Mouse (Mus musculus): Measurements from ENCODE around the gene Ankrd26. TPM values are rescaled to one million over a fixed set of nuclear protein-coding genes. Genes with fewer than 3 reads are reported as not detected.
A peak's percentile ranks its signal among the peaks of the same experiment; 100 is the strongest.
"Not testable (repeated sequence)": the region's sequence is repeated elsewhere in the genome, so short reads cannot be mapped to it uniquely, and the experiment has no call there.

Ankrd26 gene
- polyA plus RNA-seq (2016; fragmentation: Nextera tagmentation; extraction: Ambion mirVana) = 16.9 and 17.1 TPM in 2 replicates

DNA sequence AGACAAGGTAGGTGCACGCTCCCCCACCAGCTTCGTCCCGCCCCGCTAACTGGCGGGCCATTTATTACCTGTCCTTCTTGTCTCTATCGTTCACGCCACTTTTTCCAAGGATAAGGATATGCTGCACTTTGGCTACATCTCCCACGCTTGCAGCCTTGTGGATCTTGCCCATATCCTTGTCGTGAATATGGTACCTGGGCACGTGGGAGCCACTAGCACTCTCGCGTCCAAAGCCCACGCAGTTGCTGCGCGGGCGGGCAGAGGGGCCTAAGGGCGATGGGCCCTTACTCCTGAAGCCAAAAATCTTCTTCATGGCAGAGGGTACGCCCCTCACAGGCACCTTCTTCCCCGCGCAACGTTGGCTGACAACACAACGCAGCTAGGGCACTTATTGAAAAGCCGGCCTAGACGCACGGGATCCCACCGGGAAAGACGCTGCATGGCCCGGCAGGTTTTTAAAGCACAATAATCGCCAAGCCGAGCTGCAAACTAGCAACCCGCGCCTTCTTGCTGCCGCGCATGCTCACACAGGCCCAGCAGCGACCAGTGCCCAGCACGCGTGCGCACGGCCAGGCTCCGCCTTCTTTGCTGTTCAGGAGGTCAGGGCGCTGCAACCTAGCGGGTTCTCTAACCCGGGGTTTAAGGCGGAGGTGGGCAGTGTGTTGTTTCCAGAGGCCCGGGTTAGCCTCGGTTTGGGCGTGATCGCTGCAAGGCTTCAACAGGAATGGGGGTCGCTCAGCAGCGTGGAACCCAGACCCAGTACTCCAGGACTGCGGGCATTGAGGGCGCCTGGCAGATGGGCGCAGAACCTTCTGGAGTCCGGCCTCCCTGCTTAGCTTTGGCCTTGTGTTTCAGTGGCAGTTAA is at the start of gene Ankrd26:
Gene Ankrd26, minus strand, starts transcription at position 482 of the 865 bp plus-strand sequence.
- H3K9ac ChIP-seq = peak within 1 kb of the TSS; percentile 77
- 6% methylated on average over 54 of the region's 54 CpGs for WGBS
- peak within 1 kb of the TSS; percentile 78 for H3K27ac ChIP-seq
- no peaks in the 10 kb centered on the region for H3K9me3 ChIP-seq
- H3K4me3 ChIP-seq = peak within 1 kb of the TSS; percentile 59
- peaks cover 19% of the 10 kb centered on the region for H3K36me3 ChIP-seq
- 0 out of 2 replicates have a peak, but pooled peaks cover 14% of the 10 kb centered on the region for H3K4me1 ChIP-seq
- peak; percentile 95 for ATAC-seq (ENCODE audit: insufficient number of reproducible peaks, insufficient read depth, low FRiP score, low TSS enrichment)
- H3K27me3 ChIP-seq = no peaks in the 10 kb centered on the region
- peak within 1 kb of the TSS; percentile 74 for H3K4me2 ChIP-seq (replicated peaks)

DNA sequence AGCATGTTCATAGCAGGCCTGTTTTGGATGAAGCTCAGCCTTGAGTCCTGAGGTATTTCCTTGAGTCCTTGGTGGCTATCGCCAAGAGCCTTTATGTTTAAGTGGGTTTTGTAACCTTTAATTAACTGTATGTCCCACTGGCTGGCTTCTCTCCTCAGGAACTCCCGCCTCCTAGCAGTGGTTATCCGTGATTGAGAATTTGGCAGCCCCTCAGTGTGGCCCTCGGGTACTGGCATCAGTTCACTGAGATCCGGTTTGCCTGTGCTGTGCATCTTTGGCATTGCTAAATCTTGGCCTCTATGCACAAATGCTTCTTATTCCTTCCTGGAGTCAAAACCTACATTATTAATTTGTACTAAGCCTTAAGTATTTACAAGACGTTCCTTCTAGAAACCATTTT is 46.9 kb upstream of the Ankrd26 start:
- H3K9me3 ChIP-seq = no peaks in the 10 kb centered on the region
- ATAC-seq (ENCODE audit: insufficient number of reproducible peaks, insufficient read depth, low FRiP score, low TSS enrichment) = no peak
- no peak overlapping the region for H3K9ac ChIP-seq
- H3K4me2 ChIP-seq (replicated peaks) = no peak overlapping the region
- peaks cover 22% of the 10 kb centered on the region; the same call in 1 of the 2 replicates for H3K36me3 ChIP-seq
- no peak overlapping the region for H3K27ac ChIP-seq
- no peak overlapping the region for H3K4me3 ChIP-seq
- 92% methylated on average over 6 of the region's 6 CpGs for WGBS
- no peaks in the 10 kb centered on the region for H3K27me3 ChIP-seq
- no peaks in the 10 kb centered on the region for H3K4me1 ChIP-seq

- Histone ChIP-seq H3K4me2 (replicated peaks) (no peak overlapping the region), H3K36me3 (peaks cover 29% of the 10 kb centered on the region; the same call in 1 of the 2 replicates), H3K4me3 (no peak overlapping the region), H3K4me1 (no peaks in the 10 kb centered on the region), H3K27ac (no peak overlapping the region), H3K9ac (no peak overlapping the region), H3K27me3 (no peaks in the 10 kb centered on the region), H3K9me3 (no peaks in the 10 kb centered on the region)
- ATAC-seq (ENCODE audit: insufficient number of reproducible peaks, insufficient read depth, low FRiP score, low TSS enrichment) = no peak
- WGBS = 62% methylated on average over 7 of the region's 7 CpGs
Measured at GRCm38 (mm10) chr6:118605974-118606373, 43.9 kb upstream of the Ankrd26 start.

- no peak overlapping the region for H3K4me2 ChIP-seq (replicated peaks)
- H3K9ac ChIP-seq = no peak overlapping the region
- 89% methylated on average over 7 of the region's 7 CpGs for WGBS
- no peaks in the 10 kb centered on the region for H3K9me3 ChIP-seq
- no peak overlapping the region for H3K4me3 ChIP-seq
- no peak overlapping the region for H3K27ac ChIP-seq
- ATAC-seq (ENCODE audit: insufficient number of reproducible peaks, insufficient read depth, low FRiP score, low TSS enrichment) = no peak
- no peaks in the 10 kb centered on the region for H3K27me3 ChIP-seq
- no peaks in the 10 kb centered on the region for H3K4me1 ChIP-seq
- peaks cover 30% of the 10 kb centered on the region; the same call in 1 of the 2 replicates for H3K36me3 ChIP-seq
Measured at GRCm38 (mm10) chr6:118603825-118604224, 41.8 kb upstream of the Ankrd26 start.

GRCm38 (mm10) chr6:118595681-118596055 is 33.6 kb upstream of the Ankrd26 start:
- H3K27me3 ChIP-seq = peaks cover 25% of the 10 kb centered on the region
- WGBS = 73% methylated on average over 9 of the region's 9 CpGs
- H3K27ac ChIP-seq = no peak overlapping the region
- H3K4me3 ChIP-seq = no peak overlapping the region
- H3K9me3 ChIP-seq = no peaks in the 10 kb centered on the region
- H3K4me2 ChIP-seq (replicated peaks) = no peak overlapping the region
- no peak for ATAC-seq (ENCODE audit: insufficient number of reproducible peaks, insufficient read depth, low FRiP score, low TSS enrichment)
- H3K9ac ChIP-seq = no peak overlapping the region
- H3K4me1 ChIP-seq = peaks cover 9% of the 10 kb centered on the region
- H3K36me3 ChIP-seq = peaks cover 16% of the 10 kb centered on the region; the same call in 1 of the 2 replicates

GRCm38 (mm10) chr6:118594833-118595680 is 33.0 kb upstream of the Ankrd26 start:
- H3K27ac ChIP-seq = no peak overlapping the region
- peaks cover 9% of the 10 kb centered on the region for H3K4me1 ChIP-seq
- WGBS = 87% methylated on average over 10 of the region's 10 CpGs
- peaks cover 25% of the 10 kb centered on the region for H3K27me3 ChIP-seq
- H3K9me3 ChIP-seq = no peaks in the 10 kb centered on the region
- H3K4me3 ChIP-seq = no peak overlapping the region
- no peak overlapping the region for H3K4me2 ChIP-seq (replicated peaks)
- no peak overlapping the region for H3K9ac ChIP-seq
- peaks cover 16% of the 10 kb centered on the region; the same call in 1 of the 2 replicates for H3K36me3 ChIP-seq
- no peak for ATAC-seq (ENCODE audit: insufficient number of reproducible peaks, insufficient read depth, low FRiP score, low TSS enrichment)

- no peaks in the 10 kb centered on the region for H3K9me3 ChIP-seq
- no peak overlapping the region for H3K27ac ChIP-seq
- H3K4me1 ChIP-seq = peaks cover 9% of the 10 kb centered on the region
- peaks cover 16% of the 10 kb centered on the region; the same call in 1 of the 2 replicates for H3K36me3 ChIP-seq
- WGBS = 33% methylated on average over 10 of the region's 10 CpGs
- peak overlapping the region; percentile 35 for H3K4me3 ChIP-seq
- ATAC-seq (ENCODE audit: insufficient number of reproducible peaks, insufficient read depth, low FRiP score, low TSS enrichment) = no peak
- H3K9ac ChIP-seq = no peak overlapping the region
- H3K27me3 ChIP-seq = peaks cover 25% of the 10 kb centered on the region
- peak overlapping the region; percentile 65 for H3K4me2 ChIP-seq (replicated peaks)
Measured at GRCm38 (mm10) chr6:118594070-118594469, 32.0 kb upstream of the Ankrd26 start.

DNA sequence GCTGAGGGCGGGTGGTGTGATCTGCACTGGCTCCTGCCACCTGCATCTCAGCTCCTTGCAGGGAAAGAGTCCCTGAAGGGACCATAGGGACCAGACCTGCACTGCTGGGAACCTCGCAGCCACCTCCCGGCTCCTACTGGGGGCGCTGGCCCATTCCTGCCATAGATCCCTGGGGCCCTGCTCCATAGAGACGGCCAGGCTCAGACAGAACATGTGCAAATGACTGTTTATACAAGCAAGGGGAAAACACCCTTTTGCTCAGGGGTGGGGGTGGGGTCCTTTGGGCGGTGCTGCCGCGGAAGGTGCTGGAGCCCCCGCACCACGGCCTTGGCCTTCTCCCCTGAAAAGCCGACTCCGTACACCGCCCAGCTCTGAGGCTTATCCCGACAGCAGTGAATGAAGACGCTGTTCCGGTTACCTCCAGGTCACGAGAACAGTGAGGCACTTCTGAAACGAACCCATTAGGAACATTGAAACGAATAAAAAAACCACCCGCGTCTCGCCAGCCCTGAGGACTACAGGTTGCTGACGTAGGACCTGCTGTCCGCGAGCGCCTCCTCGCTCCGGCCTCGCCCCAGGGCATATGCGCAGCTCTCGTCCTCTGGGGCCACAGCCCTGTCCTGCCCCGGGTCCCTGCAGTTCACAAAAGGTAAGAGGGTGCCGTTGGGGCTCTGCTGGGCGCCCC is 31.5 kb upstream of the Ankrd26 start:
- no peaks in the 10 kb centered on the region for H3K9me3 ChIP-seq
- no peak overlapping the region for H3K9ac ChIP-seq
- no peak overlapping the region for H3K27ac ChIP-seq
- H3K4me1 ChIP-seq = peaks cover 9% of the 10 kb centered on the region
- H3K4me3 ChIP-seq = peak overlapping the region; percentile 35
- 2% methylated on average over 34 of the region's 34 CpGs for WGBS
- peak overlapping the region; percentile 65 for H3K4me2 ChIP-seq (replicated peaks)
- peaks cover 25% of the 10 kb centered on the region for H3K27me3 ChIP-seq
- peaks cover 16% of the 10 kb centered on the region; the same call in 1 of the 2 replicates for H3K36me3 ChIP-seq
- peak; percentile 36; the same call in 1 of the 2 replicates for ATAC-seq (ENCODE audit: insufficient number of reproducible peaks, insufficient read depth, low FRiP score, low TSS enrichment)

GRCm38 (mm10) chr6:118592662-118593376 is 30.8 kb upstream of the Ankrd26 start:
- H3K27ac ChIP-seq = no peak overlapping the region
- no peaks in the 10 kb centered on the region for H3K9me3 ChIP-seq
- H3K9ac ChIP-seq = no peak overlapping the region
- peaks cover 9% of the 10 kb centered on the region for H3K4me1 ChIP-seq
- H3K4me3 ChIP-seq = peak overlapping the region; percentile 35; the same call in 1 of the 2 replicates
- WGBS = 25% methylated on average over 21 of the region's 21 CpGs
- peaks cover 12% of the 10 kb centered on the region; the same call in 1 of the 2 replicates for H3K36me3 ChIP-seq
- peak overlapping the region; percentile 65 for H3K4me2 ChIP-seq (replicated peaks)
- peaks cover 25% of the 10 kb centered on the region for H3K27me3 ChIP-seq
- no peak for ATAC-seq (ENCODE audit: insufficient number of reproducible peaks, insufficient read depth, low FRiP score, low TSS enrichment)

- H3K36me3 ChIP-seq; H3K27me3 ChIP-seq; ATAC-seq (ENCODE audit: insufficient number of reproducible peaks, insufficient read depth, low FRiP score, low TSS enrichment); H3K4me2 ChIP-seq (replicated peaks); H3K9ac ChIP-seq; H3K9me3 ChIP-seq; H3K4me1 ChIP-seq; H3K4me3 ChIP-seq; H3K27ac ChIP-seq: not testable (repeated sequence)
- 84% methylated on average over 4 of the region's 4 CpGs for WGBS
Measured at GRCm38 (mm10) chr6:118578741-118579140, 16.7 kb upstream of the Ankrd26 start.

Measured in embryonic facial prominence, embryonic 12.5 days (tissue).